Mouse (Mus musculus) liver (tissue): Measurements from ENCODE around the gene Gprin1.

Experiments
- DNase-seq: peaks from one replicate; pipeline ENCODE4 v3.0.0-alpha.2; 2020; ENCODE audit warnings: mixed read lengths

Gprin1 gene

DNA sequence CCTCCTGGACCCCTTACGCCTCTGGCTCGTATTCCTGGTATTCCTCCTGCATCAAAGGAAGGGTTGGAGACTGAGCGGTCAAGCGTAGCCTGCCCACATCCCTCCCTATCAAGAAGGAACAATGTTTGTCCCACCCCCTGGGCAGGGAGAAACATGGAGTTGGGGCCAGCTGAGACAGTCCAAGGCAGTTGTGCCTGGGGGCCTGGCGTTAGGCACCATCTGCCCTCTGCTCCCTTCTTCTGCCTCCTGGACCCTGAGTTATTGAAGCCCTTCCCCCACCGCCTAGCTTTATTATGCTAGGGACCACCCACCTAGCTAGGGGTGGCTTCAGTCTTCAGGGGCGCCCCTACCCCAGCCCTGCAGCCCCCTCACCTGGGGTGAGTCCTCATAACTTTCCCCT, 9.8 kb upstream of the Gprin1 start:
- no peak for DNase-seq

DNA sequence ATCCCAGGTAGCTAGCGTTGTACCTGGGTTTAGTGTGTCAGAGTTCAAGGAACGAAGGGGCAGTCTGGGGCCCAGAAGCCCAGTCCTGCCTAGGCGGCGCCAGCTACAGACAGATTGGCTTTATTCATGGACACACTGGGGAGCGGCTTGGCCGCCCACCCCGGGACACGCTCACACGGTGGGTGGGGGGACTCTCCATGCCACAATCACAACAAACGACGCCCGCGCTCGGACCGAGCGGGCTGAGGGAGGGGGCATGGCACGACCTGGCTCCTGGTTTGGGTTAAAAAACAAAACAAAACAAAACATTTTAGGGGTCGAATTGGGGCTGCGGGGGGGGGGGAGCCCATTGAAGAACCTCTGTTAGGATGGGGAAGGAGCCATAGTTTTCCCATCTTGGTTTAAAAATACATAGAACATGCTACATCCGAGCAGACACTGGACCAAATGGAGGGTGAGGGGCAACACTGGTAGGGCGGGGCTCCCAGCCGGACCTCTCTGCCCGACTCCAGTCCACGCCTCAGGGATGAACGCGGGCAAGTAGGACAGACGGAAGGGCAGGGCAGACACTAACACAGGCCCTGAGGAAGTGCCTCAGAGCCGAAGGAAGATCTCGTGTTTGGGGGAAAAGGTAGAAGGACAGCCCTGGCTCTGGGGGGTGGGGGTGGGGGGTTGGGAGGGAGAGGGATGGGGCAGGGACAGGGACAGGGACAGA, 9.2 kb upstream of the Gprin1 start:
- no peak for DNase-seq

DNA sequence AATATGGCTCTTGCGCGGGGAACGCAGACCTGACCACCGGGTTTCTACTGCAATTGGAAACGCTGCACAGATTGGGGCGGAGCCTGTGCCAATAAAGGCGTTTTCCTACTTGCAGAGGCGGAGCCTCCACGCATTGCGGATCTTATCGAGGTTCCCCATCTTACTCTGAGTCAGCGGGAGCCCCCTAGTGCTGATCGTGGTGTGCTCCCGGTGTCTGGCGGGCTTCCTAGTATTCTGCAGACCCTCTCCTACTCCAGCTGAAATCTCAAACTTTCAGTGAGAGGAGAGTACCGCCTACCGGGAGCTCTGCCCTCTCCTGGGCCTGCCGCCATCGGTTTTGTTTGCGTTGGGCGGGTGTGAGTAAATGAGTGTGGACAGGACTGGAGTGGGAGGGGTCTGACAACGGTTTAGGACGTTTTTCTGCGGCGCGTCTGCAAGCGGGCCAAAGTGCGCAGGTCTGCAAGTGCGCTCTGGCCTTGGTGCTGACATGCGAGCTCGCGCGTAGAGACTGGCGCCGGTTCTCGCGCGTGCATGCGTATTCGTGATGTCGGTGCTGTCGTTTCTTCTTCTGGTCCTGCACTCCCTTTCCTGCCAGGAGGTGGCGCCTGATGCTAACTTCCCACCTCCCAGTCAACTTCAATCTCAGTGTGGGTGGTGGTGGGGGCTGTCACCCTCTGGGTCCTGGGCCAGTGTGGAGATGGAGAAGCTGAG, 8.5 kb upstream of the Gprin1 start:
- peak; percentile 78 for DNase-seq

DNA sequence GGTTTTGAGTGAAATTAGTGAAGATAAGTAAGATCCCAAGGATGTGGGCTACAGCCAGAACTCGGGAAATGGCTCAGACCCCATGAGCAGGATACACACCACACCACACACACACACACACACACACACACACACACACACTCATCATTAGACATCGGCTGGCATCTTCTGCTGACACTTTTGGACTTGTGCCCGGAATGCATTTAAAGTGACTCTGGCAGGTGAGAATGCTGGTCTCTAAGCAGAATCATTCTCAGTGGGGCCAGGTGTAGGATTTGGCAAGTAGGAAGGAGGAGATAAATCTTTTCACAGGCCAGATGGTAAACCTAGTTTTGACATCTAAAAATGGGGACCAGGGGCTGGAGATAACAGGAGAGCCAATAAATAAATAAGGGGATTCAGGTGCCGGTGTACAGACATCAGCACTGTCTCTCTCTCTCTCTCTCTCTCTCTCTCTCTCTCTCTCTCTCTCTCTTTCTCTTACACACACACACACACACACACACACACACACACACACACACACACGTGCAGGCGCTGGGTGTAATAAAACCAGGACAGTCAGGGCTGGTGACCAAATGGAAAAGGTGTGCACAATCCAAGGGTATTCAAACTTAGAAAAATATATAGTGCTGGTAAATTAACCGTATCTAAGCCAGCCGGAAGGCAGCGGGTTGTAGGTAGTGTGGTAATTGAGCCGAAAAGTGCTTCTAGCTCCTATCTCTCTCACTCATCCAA, 7.6 kb upstream of the Gprin1 start:
- DNase-seq, result no peak

DNA sequence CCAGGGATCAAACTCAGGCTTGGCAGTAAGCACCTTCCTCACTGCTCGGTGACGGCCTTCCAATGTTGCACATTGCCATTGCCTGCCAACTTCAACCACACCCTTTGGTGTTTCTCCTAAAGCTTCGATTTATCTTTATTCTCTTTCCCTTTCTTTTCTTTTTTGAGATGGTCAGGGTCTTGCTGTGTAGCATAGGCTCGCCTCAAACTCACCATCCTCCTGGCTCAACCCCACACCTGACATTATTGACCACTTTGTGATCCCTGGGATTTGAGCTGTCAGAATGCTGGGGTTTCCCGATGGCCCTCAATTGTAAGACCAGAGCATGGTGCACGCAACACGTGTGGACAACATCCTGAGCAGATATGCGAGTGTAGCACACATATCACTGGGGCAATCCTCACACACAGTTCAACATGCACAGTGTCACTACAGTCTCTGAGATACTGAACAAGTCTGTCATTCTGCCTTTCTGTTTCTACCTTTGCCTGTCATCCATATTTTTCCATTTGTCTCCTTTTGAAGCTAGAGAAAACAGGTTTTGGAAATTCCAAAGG, 6.6 kb upstream of the Gprin1 start:
- DNase-seq, result no peak

DNA sequence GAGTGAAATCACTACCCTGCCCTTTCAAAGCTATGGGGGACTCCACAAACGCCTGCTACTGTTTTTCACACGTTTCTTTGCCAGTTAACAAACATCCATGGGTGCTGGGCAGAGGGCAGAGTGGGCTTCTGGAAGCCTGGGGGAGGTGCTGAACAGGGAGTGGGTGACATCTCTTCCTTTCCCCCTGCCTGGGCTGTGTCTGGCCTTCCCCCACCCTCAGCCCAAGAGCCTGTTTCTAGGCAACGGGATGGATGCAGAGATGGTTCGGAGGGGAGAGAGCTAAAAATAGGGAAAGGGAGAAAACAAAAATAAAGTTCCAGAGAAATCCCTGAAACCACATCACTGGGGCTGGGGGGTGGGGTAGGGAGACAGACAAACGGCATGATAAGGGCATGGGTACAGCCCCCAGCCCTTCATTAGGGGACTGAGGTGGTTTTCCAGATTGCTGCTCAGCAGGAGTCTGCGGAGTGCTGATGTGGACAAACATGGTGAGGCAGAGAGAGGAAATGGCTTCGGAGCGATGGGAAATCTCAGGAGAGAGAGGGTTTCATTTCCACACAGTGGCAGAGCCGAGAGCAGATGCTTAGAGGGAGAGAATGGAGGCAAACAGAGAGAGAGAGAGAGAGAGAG, 5.6 kb upstream of the Gprin1 start:
- DNase-seq, result no peak

DNA sequence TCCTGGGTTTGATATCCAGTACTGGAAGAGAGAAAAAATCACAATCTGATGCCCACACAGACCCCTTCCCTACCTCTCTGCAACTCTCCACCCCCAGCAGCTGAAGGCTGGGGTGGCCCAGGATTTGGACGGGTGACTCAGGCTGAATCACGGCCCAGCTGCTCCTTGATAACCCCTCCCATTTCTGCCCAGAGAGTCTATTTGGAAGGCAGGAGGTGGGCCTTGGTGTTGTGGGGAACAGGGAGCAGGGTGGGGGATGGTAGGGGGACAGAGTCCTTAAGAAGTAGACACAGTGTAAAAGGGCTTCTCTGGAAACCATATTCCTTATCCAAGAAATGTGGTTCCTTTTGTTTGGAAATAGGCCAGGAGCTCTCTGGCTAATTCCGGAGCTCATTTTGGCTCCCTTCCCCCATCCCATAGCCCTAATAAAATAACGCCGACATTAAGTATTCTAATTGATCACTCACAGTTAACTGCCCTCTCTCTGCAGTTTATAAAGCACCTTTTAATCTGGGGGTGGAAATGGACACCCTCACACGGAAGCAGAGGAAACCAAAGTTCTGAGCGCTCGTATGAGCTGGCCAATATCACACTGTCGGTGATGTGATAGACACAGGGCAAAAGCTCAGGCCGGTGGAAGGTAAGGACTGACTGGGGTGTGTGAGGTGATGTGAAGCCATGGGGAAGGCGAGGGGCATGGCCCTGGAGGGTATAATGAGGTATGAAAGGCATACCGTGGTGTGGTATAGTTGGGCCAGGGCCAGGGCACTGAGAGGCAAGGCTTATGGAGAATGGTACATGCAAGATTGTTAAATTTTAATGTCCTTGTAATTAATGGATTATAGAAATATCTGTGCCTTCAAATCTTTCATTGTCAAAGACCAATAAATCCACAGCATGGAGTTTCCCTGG, 4.8 kb upstream of the Gprin1 start:
- no peak for DNase-seq

DNA sequence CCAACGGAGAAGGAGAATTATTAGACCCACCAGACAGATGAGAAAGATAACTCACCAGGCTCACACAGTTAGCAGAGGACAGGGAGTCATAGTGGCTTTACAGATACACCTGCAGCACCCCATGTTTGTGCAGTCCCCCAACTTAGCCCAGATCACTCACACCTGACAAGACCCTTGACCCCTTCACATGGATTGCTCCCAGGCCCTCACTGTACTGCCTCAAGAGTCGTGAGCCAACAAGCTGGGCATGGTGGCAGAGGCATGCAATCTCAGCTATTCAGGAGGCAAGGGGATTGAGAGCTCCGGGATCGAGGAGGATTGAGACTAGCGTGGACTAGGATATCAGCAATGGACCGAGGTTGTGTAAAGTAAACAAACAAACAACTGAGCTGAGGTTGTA, 4.1 kb upstream of the Gprin1 start:
- no peak for DNase-seq

DNA sequence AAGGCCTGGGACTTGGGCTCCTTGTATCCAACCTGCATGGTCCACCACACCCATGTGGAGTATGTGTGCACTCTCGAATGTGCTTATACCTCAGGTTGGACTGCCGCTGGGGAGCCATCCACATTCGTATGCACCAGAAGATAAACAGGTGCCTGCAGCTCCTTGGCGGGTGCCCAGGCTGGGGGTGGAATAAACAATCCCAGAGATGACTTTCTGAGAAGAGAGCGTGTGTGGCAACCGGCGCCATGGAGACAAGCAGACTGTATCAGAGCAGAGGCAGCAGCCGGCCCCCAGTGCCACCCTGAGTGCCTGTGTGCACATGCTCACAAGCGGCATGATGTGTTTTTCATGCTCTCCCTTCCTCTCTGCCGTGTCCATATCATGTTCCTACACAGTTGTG, 3.0 kb upstream of the Gprin1 start:
- no peak for DNase-seq

DNA sequence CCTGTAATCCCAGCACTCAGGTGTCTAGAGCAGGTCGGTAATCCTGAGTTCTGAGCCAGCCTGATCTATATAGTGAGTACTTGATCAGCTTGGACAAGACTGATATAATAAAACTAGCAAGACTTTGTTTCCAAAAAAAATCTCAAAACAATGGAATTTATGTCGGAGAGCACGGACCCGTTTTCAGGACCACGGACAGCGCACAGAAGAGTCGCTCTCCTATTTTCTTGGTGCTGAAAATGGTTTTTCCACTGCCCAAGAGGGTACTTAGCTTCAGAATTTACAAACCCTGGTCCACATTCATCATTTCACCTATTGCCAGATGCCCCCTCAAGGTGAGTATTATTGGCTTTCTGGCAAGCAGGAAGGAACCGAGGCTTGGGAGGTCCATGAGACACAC, 1.0 kb upstream of the Gprin1 start:
- DNase-seq, result peak; percentile 29

DNA sequence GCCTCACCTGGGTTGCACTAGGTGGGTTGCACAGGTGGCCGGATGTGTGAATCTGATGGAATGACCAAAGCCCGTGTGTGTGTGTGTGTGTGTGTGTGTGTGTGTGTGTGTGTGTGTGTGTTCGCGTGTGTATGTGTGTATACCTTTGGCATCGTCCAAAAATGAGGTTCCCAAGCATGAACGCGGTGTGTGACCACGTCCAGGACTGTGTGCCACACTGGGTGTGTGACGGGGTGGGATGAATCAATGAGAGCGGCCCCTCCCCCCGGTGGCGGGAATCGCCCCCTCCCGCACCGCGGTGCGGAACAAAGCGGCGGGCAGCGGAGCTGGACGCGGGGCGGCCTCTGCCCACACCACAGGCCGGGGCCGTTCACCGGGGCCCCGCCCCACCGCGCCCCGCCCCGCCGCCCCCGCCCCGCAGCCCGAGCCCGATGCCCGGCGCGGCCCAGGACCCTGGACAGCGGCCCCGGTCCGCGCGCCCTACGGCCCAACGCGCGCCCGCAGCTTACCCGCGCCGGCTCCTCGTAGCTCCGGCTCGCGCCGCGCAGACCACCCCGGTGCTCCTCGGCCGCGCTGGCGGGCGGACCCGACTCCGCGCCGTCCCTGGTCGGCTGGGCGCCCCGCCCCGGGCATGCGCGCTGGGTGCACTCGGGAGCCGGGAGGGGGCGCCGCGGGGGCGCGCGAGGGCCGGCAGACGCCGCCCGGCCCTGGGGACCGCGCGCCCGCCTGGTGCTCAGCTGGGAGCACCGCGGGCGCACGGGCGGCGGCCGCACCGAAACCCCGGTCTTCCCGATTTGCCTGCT, 412 bp downstream of the Gprin1 start:
- peak; percentile 37 for DNase-seq

DNA sequence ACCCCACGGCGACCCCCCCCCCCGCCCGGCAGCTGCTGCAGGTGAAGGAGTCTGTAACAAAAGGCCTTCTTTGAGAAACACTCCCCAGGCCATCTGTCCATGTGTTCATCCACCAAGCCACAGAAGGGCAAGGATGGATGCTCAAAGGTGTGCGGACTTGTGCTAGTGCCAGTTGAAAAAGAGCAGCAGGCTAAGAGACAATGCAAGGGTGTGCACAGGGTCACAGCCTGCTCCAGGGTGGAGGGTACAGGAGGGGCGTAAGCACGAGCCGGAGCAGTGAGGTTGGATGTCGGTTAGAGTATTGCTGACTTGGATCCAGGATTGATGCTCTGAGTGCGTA, 983 bp downstream of the Gprin1 start:
- no peak for DNase-seq

DNA sequence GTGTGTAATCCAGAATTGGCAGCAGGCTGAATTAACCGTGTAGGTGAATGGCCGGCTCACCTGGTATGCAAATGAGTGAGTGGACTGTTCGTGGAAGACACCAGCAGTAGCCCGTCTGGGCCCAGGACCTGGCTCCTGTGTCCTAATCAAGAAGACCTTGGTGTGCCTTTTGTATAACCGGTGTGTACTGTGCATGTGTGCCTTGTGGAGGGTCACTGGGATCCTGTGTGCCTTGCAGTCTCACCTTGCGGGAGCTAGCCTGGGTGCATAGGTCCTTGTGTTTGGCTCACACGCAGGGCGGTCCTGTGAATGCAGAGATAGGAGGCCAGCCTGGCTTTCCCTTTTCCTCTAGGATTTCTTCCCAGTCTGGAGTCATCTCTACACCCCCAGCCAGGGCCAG, 1.5 kb downstream of the Gprin1 start:
- DNase-seq, result no peak

DNA sequence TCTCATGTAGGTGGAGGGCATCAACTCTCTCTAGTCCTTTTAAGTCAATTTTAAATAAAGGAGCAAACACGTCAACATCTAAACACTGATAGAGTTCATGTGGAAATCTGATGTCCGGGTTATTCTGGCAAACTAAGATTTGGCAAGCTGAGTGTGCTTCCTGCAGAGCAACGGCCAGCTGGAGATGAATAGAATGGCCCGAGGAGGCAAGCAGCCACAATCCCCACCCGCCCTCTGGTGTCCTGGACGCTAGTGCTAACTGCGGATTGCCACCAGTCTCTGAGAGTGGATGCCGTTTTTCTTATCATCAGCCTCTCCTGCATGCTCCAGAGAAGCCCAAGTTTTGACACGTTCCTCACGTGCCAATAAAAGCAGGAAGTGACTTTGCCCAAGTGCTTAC, 2.8 kb downstream of the Gprin1 start:
- no peak for DNase-seq

DNA sequence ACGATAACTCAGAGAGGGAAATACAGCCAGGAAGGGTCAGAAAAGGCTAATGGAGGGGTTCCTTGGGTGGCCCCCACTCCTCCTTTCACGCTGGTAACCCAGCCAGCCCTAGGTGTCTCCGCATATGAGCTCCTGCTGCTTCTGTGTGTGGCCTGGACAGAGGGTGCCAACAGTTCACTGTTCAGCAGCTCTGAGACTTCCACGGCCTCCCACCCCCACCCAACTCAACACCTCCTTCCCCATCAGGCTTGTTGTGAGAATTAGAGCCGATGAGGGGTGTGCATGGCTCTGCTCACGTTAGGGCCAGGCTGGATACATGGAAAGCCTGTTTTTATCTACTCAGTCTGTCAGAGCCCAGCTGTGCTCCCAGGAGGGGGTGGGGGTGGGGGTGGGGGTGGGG, 3.6 kb downstream of the Gprin1 start:
- DNase-seq, result no peak

DNA sequence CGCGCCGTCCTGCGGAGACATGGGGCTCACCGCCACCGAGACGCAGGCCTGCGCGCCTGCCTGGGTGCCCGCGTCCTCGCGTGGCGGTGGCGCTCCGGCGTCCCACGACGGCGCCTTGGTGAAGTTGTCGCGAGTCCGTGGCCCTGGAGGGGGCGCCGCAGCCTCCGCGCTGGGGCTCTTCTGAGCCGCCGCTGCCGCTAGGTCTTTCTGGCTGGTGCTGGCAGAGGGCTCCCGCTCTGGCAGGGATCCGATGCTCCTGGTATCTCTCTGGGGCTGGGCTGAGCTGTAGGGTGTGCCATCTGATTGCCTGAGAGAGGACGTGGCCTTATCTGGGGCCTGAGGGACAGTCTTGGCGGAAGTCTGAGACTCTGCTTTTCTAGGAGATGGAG, 11.5 kb downstream of the Gprin1 start:
- DNase-seq, result no peak

DNA sequence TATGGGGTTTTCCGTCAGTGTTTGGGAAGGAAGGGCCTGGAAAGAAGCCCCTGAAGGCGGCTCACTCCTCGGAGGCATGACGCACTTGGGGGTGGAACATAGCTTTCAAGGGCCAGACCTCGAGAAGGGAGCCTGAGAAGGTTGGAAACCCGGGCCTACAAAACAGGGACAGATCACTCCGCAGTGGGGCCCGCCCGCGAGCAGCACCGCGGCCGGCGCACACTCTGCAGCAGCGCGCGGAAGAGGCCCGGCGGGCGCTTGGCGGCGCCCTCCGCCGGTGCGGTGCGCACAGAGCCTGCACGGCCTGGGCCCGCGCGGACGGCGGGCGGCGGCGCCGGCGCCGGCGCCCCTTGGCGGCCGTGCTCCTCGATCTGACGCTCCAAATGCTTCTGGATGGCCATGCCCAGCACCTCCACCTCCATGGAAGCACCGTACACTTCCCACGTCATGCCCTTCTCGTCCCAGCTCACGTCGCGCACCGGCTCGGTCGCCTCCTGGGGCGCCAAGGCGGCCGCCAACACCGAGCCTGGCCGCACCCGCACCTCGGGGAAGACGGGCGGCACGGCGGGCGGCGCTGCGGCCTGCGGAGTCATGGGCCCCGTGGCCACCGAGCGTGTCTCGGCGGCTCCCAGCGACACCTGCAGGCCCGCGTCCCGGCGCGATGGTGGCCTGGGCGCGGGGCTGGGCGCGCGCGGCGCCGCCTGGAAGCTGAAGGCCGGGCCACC, 12.0 kb downstream of the Gprin1 start:
- DNase-seq, result peak; percentile 11

DNA sequence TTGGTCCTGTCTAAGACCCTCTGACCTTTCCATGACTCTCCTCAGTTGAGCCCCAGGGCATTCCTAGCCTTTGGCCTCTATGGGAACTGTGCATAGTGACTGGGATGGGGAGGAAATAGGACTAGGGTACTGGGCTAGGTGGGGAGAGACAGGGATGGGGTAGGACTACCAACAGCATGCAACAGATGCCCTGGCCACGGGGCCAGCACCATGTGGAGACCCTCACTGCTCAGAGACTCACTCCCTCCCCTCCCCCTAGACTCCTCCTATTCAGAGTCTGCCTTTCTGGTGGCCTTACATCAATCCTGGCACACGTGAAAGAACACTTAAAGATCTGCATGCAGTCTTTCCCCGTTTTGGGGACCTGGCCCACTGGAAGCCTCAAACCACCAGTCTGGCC, 12.7 kb downstream of the Gprin1 start:
- DNase-seq, result no peak

DNA sequence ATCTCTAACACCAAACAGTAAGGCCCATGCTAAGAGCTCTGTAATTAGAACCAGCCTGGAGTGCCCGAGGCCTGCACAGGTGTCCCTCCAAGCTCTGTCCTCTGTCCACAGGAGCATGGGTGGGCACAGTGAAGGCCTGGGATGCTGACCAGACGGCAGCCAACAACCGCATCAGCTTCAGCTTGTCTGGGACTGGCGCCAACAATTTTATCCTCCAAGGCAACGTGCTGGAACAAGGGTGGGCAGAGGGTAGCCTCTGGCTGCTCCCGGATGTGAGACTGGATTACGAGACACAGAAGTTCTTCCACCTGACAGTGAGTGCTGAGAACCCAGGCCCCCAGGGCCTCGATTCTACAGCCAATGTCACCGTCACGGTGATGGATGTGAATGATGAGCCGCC, 23.5 kb downstream of the Gprin1 start:
- no peak for DNase-seq

DNA sequence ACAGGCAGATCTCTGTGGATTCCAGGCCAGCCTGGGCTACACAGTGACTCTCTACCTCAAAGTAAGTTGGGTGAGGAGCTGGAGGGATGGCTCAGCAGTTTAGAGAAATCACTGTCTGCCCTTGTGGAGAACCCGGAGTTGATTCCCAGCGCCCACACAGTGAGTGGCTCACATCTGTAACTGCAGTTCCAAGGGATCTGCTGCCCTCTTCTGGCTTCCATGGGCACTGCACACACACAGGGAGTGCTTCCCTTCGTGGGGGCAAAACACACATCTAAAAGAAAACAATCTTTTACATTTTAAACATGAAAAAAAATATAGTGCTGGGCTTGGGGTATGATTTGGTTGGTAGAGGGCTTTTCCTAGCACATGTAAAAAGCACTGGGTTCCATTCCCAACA, 26.5 kb downstream of the Gprin1 start:
- DNase-seq, result no peak

DNA sequence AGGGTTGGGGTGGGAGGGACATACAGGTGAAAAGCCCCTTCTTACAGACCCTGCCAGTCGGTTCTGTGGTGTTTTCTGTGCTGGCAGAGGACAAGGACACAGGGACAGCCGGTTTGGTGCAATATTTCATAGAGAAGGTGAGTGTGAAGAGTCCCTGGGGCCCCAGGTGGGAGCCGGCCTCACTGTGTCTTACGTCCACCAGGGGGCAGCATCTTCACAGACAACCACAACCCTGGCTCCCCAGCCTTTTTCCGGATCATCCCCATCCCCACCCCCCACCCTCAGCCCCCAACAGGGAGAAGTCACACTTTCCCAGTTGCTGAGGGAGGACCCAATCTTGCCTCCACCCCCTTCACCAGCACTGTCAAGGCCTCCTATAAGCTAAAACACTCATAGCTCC, 32.8 kb downstream of the Gprin1 start:
- DNase-seq, result peak; percentile 42
